Mouse (Mus musculus) testis, adult 2 months (tissue): ENCODE data around the gene Aif1. TPM values are rescaled to one million over a fixed set of nuclear protein-coding genes. Genes with fewer than 3 reads are reported as not detected.
A peak's percentile ranks its signal among the peaks of the same experiment; 100 is the strongest.

Source experiments
- H3K27ac ChIP-seq: fragments of 200-500 bp; 2 replicates; pipeline ENCODE4 v1.5.1; 2012; ENCODE audit warnings: low read depth, low read length; ENCODE audit not compliant: control insufficient read depth, insufficient read depth
- H3K27me3 ChIP-seq: fragments of 200-500 bp; 2 replicates; pipeline ENCODE4 v1.6.1; 2012; ENCODE audit warnings: mild to moderate bottlenecking, low read length, moderate library complexity; ENCODE audit not compliant: control insufficient read depth, insufficient read depth
- H3K36me3 ChIP-seq: fragments of 200-500 bp; 2 replicates; pipeline ENCODE4 v1.6.1; 2012; ENCODE audit warnings: mild to moderate bottlenecking, low read length; ENCODE audit not compliant: control insufficient read depth, insufficient read depth
- H3K4me1 ChIP-seq: fragments of 200-500 bp; 2 replicates; pipeline ENCODE4 v1.6.1; 2012; ENCODE audit warnings: low read length; ENCODE audit not compliant: control insufficient read depth, insufficient read depth
- H3K4me3 ChIP-seq: fragments of 200-500 bp; 2 replicates; pipeline ENCODE4 v1.5.1; 2012; ENCODE audit warnings: low read depth, mild to moderate bottlenecking, low read length, moderate library complexity, mixed read lengths; ENCODE audit not compliant: control insufficient read depth
- CTCF ChIP-seq: fragments of 200-500 bp; IDR thresholded peaks from 2 replicates; pipeline ENCODE4 v1.5.1; 2012; ENCODE audit warnings: low read depth, mild to moderate bottlenecking, inconsistent platforms, low read length, moderate library complexity; ENCODE audit not compliant: control insufficient read depth, insufficient read depth, insufficient replicate concordance
- POLR2A ChIP-seq: fragments of 200-500 bp; IDR thresholded peaks from 2 replicates; pipeline ENCODE4 v1.6.1; 2012; ENCODE audit warnings: low read depth, mild to moderate bottlenecking, inconsistent platforms, low read length, moderate library complexity; ENCODE audit not compliant: control insufficient read depth
- polyA plus RNA-seq: library from polyadenylated mRNA; depleted of rRNA; stranded (reverse); fragments of >200 nt; gene quantifications from 2 replicates; pipeline ENCODE4 v1.2.3, GENCODE M21; 2012

The Aif1 gene
- polyA plus RNA-seq, 1 experiment = 444 TPM

DNA sequence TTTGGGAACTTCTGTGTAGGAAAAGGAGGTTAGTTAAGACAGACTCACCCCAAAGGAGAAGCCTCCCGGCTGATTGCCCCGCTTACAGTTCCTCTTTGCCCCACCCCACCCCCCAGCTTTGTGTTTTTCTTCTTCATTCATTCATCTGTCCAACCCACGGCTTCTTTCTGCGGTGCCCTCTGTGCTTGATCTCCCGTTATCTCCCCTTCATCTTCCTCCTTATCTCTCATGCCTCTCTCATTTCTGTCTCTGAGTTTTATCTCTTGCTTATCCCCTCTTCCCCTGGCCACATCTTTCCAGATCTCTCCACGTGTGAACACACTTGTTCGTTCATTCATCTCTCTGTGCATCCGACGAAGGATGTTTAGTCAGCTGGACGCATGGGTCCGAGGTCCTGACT is 25.3 kb upstream of the Aif1 start:
- no peak overlapping the region for H3K4me3 ChIP-seq
- peaks cover 5% of the 10 kb centered on the region; the same call in 1 of the 2 replicates for H3K4me1 ChIP-seq
- no peak for TF ChIP-seq CTCF
- TF ChIP-seq POLR2A = no peak
- H3K36me3 ChIP-seq = no peaks in the 10 kb centered on the region
- H3K27me3 ChIP-seq = no peaks in the 10 kb centered on the region
- H3K27ac ChIP-seq = no peak overlapping the region

DNA sequence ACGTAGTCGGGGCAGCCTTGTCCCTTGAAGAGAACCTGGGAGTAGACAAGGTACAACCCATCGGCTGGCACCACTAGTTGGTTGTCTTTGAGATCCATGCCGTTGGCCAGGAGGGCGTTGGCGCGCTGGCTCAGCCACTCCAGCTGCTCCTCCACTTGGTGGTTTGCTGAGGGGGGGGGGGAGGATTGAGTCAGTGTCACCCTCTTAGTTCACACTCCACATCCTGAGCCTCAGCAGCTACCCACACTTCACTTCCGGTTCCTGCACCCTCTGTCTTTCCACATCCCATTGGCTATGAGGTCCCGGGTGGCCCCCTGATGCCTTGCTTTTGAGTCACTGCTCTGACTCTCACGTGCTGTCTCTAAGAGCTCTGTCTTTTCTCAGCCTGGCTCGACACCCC is 24.5 kb upstream of the Aif1 start:
- no peaks in the 10 kb centered on the region for H3K27me3 ChIP-seq
- H3K4me3 ChIP-seq = no peak overlapping the region
- no peaks in the 10 kb centered on the region for H3K36me3 ChIP-seq
- no peak for TF ChIP-seq CTCF
- TF ChIP-seq POLR2A = no peak
- peaks cover 10% of the 10 kb centered on the region for H3K4me1 ChIP-seq
- no peak overlapping the region for H3K27ac ChIP-seq

DNA sequence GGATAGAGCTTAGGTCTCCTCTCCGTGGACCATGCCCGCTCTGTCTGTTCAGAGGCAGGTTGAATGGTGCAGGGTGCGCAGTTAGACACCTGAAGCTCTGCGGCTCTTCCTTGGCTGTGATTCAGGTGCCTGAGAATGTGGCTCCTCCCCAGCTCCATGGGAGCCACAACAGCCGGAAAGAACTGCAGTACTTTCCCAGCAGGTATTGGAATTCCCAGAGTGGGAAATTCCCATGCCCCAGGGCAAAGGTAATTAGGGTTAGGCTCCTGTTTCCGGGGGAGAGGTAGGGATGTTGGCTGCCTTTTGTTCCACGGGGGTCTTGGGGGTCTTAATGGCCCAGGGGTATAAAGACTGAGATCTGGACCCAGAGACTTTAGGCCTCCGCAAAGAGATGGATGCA is 23.1 kb upstream of the Aif1 start:
- TF ChIP-seq CTCF (no peak), POLR2A (no peak)
- H3K36me3 ChIP-seq = no peaks in the 10 kb centered on the region

DNA sequence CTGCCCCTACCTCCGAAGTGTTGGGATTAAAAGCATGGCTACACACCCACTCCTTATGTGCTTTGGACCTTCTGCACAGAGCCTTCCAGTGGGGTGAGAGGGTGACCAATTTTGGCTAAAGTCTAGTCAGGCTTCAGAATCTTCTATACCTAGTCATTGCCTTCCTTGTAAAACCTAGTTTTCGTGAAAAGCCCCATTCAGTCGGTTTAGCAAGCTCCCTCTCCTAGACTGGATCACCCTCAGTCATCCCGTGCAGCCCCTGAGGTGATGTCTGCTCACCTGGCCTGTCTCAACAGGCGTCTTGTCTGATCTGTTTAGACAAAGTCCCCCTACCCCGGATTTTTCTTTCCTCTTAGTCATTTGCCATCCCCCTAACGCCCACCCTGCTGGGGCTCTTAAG is 22.2 kb upstream of the Aif1 start:
- Histone ChIP-seq H3K27me3 (no peaks in the 10 kb centered on the region), H3K4me3 (no peak overlapping the region), H3K27ac (no peak overlapping the region), H3K36me3 (no peaks in the 10 kb centered on the region), H3K4me1 (peaks cover 13% of the 10 kb centered on the region)
- TF ChIP-seq CTCF (no peak), POLR2A (no peak)

More for the DNA sequence above, 23.1 kb upstream of the Aif1 start:
- Histone ChIP-seq H3K4me3 (no peak overlapping the region), H3K4me1 (peaks cover 13% of the 10 kb centered on the region), H3K27ac (no peak overlapping the region), H3K27me3 (no peaks in the 10 kb centered on the region)

DNA sequence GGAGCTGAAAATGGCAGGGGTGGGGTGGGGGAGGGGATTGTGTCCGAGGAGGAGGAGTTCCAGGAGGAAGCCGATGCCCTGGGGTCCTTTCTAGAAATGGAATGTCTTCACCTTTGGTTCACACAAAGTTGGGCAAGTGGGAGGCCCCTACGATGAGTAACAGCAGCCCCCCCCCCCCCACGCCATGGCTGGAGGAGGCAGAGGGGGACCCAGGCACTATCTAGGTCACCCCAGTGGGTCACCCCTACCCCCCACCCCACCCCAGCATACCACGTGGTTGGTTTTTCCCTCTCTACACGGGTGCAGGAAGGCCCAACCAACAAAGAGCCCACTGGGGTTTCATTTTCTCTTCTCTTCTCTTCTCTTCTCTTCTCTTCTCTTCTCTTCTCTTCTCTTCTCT is 21.3 kb upstream of the Aif1 start:
- Histone ChIP-seq H3K36me3 (no peaks in the 10 kb centered on the region), H3K27ac (no peak overlapping the region), H3K4me1 (peaks cover 13% of the 10 kb centered on the region), H3K27me3 (no peaks in the 10 kb centered on the region), H3K4me3 (no peak overlapping the region)
- no peak for TF ChIP-seq CTCF
- TF ChIP-seq POLR2A = no peak

DNA sequence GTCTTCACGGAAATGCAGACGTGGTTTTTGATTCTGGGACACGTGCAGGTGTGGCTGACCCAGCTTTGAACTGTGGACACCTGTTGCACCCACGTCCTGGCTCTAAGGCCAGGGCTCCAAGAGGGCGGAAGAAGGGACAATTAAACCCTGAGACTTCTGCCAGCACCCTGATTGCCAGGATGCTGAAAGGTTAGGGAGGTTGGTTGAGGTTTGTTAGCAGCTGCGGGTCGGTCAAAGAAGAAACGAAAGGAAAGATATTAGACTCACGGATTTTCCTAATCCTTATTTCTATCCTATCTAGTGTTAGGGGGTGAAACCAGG is 20.4 kb upstream of the Aif1 start:
- no peaks in the 10 kb centered on the region for H3K36me3 ChIP-seq
- H3K4me3 ChIP-seq = peak overlapping the region; percentile 64
- no peak overlapping the region for H3K27ac ChIP-seq
- no peak for TF ChIP-seq POLR2A
- no peak for TF ChIP-seq CTCF
- H3K27me3 ChIP-seq = no peaks in the 10 kb centered on the region
- H3K4me1 ChIP-seq = peaks cover 13% of the 10 kb centered on the region

DNA sequence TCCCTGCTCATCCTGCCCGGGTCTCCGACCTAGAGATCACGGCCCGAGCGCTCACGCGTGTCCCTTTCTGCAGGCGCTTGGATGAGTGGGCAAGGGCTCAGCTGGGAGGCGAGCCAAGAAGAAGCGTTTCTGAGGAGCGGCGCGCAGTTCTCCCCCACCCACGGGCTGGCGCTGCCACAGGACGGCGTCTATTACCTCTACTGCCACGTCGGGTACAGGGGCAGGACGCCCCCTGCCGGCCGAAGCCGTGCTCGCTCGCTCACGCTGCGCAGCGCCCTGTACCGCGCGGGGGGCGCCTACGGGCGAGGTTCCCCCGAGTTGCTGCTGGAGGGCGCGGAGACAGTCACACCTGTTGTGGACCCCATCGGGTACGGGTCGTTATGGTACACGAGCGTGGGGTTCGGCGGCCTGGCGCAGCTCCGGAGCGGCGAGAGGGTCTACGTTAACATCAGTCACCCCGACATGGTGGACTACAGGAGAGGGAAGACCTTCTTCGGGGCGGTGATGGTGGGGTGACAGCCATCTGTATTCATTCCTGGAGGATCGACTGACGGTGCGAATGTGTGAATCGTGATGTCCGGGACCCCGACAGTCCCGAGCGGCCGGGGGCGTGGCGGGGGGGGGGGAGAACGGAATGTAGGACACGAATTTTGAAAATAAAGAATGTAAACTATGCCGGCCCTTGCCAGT is 19.9 kb upstream of the Aif1 start:
- Histone ChIP-seq H3K27ac (no peak overlapping the region), H3K36me3 (no peaks in the 10 kb centered on the region), H3K4me1 (peaks cover 13% of the 10 kb centered on the region), H3K27me3 (no peaks in the 10 kb centered on the region), H3K4me3 (peak overlapping the region; percentile 64)
- TF ChIP-seq POLR2A (no peak), CTCF (peak; percentile 96)
